Comparison of ENCODE assay signal across 21 mouse cellular contexts in genomic region chr13:115676836-115677235, GRCm38 (mm10).
A peak's percentile ranks its signal among the peaks of the same experiment; 100 is the strongest.
DNase-seq lines count a peak whose midpoint lies in the region; ATAC-seq and TF ChIP-seq lines count a peak whose summit lies in the region.
"Had no signal": no experiment of that assay in that cellular context is flagged by ENCODE, and none has a peak within 500 bp of the region (broad histone marks: within the 10 kb centered on the region; RNA-seq: fewer than 3 reads in every experiment).

No protein-coding gene starts in this region.

- WGBS in forebrain, embryonic 11.5 days: 43% methylated on average over 5 of the region's 5 CpGs
- WGBS in forebrain, embryonic 16.5 days: 20% methylated on average over 5 of the region's 5 CpGs
- WGBS in hindbrain, embryonic 11.5 days: 56% methylated on average over 5 of the region's 5 CpGs
- 35% methylated on average over 5 of the region's 5 CpGs for WGBS in hindbrain, embryonic 14.5 days
- WGBS in midbrain, embryonic 11.5 days: 85% methylated on average over 5 of the region's 5 CpGs
- 61% methylated on average over 5 of the region's 5 CpGs for WGBS in midbrain, embryonic 13.5 days
- 79% methylated on average over 5 of the region's 5 CpGs for WGBS in liver, embryonic 11.5 days

- 0 out of 2 replicates have a peak, but pooled peaks have one; percentile 47 for ATAC-seq in forebrain, embryonic 11.5 days (replicated peaks; ENCODE audit: low FRiP score)
- no peak for ATAC-seq in forebrain, embryonic 16.5 days
- peak; percentile 36 for ATAC-seq in hindbrain, embryonic 11.5 days (ENCODE audit: low FRiP score)
- no peak for ATAC-seq in hindbrain, embryonic 14.5 days (ENCODE audit: low FRiP score)
- no peak for ATAC-seq in midbrain, embryonic 11.5 days (ENCODE audit: low FRiP score)
- ATAC-seq in midbrain, embryonic 13.5 days: no peak
- ATAC-seq in liver, embryonic 11.5 days (replicated peaks; ENCODE audit: low FRiP score): no peak
- ATAC-seq: activated CD4-positive, CD25-positive, alpha-beta regulatory T cell, adult 4 months; intestine, embryonic 15.5 days had no signal

- 0 out of 2 replicates have a peak, but pooled peaks cover 4% of the 10 kb centered on the region for H3K4me1 ChIP-seq in forebrain, embryonic 11.5 days (replicated peaks; ENCODE audit: control insufficient read depth, insufficient read depth, low read length)
- H3K4me1 ChIP-seq in forebrain, embryonic 16.5 days (replicated peaks; ENCODE audit: control insufficient read depth, insufficient read depth, low read length): peaks cover 7% of the 10 kb centered on the region; the same call in 1 of the 2 replicates
- no peaks in the 10 kb centered on the region for H3K4me1 ChIP-seq in hindbrain, embryonic 11.5 days (replicated peaks; ENCODE audit: control insufficient read depth, insufficient read depth, low read length)
- H3K4me1 ChIP-seq in hindbrain, embryonic 14.5 days (replicated peaks; ENCODE audit: control insufficient read depth, insufficient read depth, low read length): no peaks in the 10 kb centered on the region
- H3K4me1 ChIP-seq in midbrain, embryonic 11.5 days (ENCODE audit: control insufficient read depth, insufficient read depth, low read length): no peaks in the 10 kb centered on the region
- H3K4me1 ChIP-seq in midbrain, embryonic 13.5 days (replicated peaks): no peaks in the 10 kb centered on the region
- H3K4me1 ChIP-seq in liver, embryonic 11.5 days (replicated peaks; ENCODE audit: control insufficient read depth, insufficient read depth, low read length): no peaks in the 10 kb centered on the region
- H3K4me1 ChIP-seq: intestine, embryonic 15.5 days had no signal

- H3K4me3 ChIP-seq in forebrain, embryonic 11.5 days (ENCODE audit: low read depth, low read length): no peak overlapping the region
- H3K4me3 ChIP-seq in forebrain, embryonic 16.5 days (replicated peaks; ENCODE audit: low read length): no peak overlapping the region
- H3K4me3 ChIP-seq in hindbrain, embryonic 11.5 days (ENCODE audit: low read depth, low read length): no peak overlapping the region
- H3K4me3 ChIP-seq in hindbrain, embryonic 14.5 days (replicated peaks; ENCODE audit: low read length): no peak overlapping the region
- no peak overlapping the region for H3K4me3 ChIP-seq in midbrain, embryonic 11.5 days (ENCODE audit: low read depth, low read length)
- no peak overlapping the region for H3K4me3 ChIP-seq in midbrain, embryonic 13.5 days (replicated peaks)
- H3K4me3 ChIP-seq in liver, embryonic 11.5 days (ENCODE audit: low read depth, low read length): no peak overlapping the region
- H3K4me3 ChIP-seq: forebrain, embryonic 10.5 days; gastrocnemius, adult 2 months; intestine, embryonic 15.5 days had no signal

- no peak for TF ChIP-seq POLR2A in brain, embryonic 14.5 days (IDR thresholded peaks at IDR 0.05; ENCODE audit: borderline replicate concordance, extremely low read depth, insufficient read depth, insufficient read length, poor library complexity, severe bottlenecking)

- no peak overlapping the region for H3K4me2 ChIP-seq in forebrain, embryonic 11.5 days (ENCODE audit: low read depth, low read length, severe bottlenecking)
- no peak overlapping the region for H3K4me2 ChIP-seq in forebrain, embryonic 16.5 days (ENCODE audit: low read length)
- H3K4me2 ChIP-seq in hindbrain, embryonic 11.5 days (replicated peaks; ENCODE audit: low read depth, low read length): no peak overlapping the region
- no peak overlapping the region for H3K4me2 ChIP-seq in hindbrain, embryonic 14.5 days (replicated peaks)
- no peak overlapping the region for H3K4me2 ChIP-seq in midbrain, embryonic 11.5 days
- H3K4me2 ChIP-seq in midbrain, embryonic 13.5 days (replicated peaks): no peak overlapping the region
- H3K4me2 ChIP-seq in liver, embryonic 11.5 days: no peak overlapping the region
- H3K4me2 ChIP-seq: heart, embryonic 11.5 days; intestine, embryonic 15.5 days had no signal

- no peak for DNase-seq in forebrain, embryonic 11.5 days (ENCODE audit: low spot score)
- no peak for DNase-seq in hindbrain, embryonic 11.5 days (ENCODE audit: low spot score)
- no peak for DNase-seq in hindbrain, embryonic 14.5 days (ENCODE audit: low spot score)
- peak; percentile 10 for DNase-seq in midbrain, embryonic 11.5 days (ENCODE audit: low spot score, missing footprints)
- DNase-seq in brain, embryonic 14.5 days (ENCODE audit: low read depth): peak; percentile 61
- no peak for DNase-seq in liver, embryonic 11.5 days (ENCODE audit: low spot score)
- DNase-seq: adrenal gland, adult 8-10 months; adrenal gland, postnatal 25 days; cerebellum, adult 18-20 months; cerebellum, adult 9-10 months; cerebellum, postnatal 14 days; gastrocnemius, adult 2 months; gastrocnemius, postnatal 14 days; heart, adult 11 months; kidney, adult 11 months had no signal

- no peaks in the 10 kb centered on the region for H3K9me3 ChIP-seq in forebrain, embryonic 11.5 days (ENCODE audit: control insufficient read depth, low read length)
- no peaks in the 10 kb centered on the region for H3K9me3 ChIP-seq in forebrain, embryonic 16.5 days (ENCODE audit: control insufficient read depth, low read length)
- H3K9me3 ChIP-seq in hindbrain, embryonic 11.5 days (ENCODE audit: control insufficient read depth, low read length): no peaks in the 10 kb centered on the region
- no peaks in the 10 kb centered on the region for H3K9me3 ChIP-seq in hindbrain, embryonic 14.5 days (ENCODE audit: control insufficient read depth, low read length)
- no peaks in the 10 kb centered on the region for H3K9me3 ChIP-seq in midbrain, embryonic 11.5 days (ENCODE audit: control insufficient read depth, low read length)
- H3K9me3 ChIP-seq in midbrain, embryonic 13.5 days: no peaks in the 10 kb centered on the region
- no peaks in the 10 kb centered on the region for H3K9me3 ChIP-seq in liver, embryonic 11.5 days (ENCODE audit: control insufficient read depth, low read length)
- H3K9me3 ChIP-seq: forebrain, embryonic 10.5 days; intestine, embryonic 15.5 days had no signal

- no peak for TF ChIP-seq CTCF in brain, embryonic 14.5 days (IDR thresholded peaks at IDR 0.05; ENCODE audit: borderline replicate concordance, extremely low read depth, insufficient read depth, insufficient read length)

- H3K9ac ChIP-seq in forebrain, embryonic 11.5 days (ENCODE audit: low read length): no peak overlapping the region
- no peak overlapping the region for H3K9ac ChIP-seq in forebrain, embryonic 16.5 days (replicated peaks; ENCODE audit: low read depth, low read length)
- no peak overlapping the region for H3K9ac ChIP-seq in hindbrain, embryonic 11.5 days (ENCODE audit: low read depth, low read length)
- no peak overlapping the region for H3K9ac ChIP-seq in hindbrain, embryonic 14.5 days
- H3K9ac ChIP-seq in midbrain, embryonic 11.5 days (ENCODE audit: low read length): no peak overlapping the region
- H3K9ac ChIP-seq in midbrain, embryonic 13.5 days (replicated peaks): no peak overlapping the region
- H3K9ac ChIP-seq in liver, embryonic 11.5 days (ENCODE audit: low read depth, low read length): no peak overlapping the region
- H3K9ac ChIP-seq: intestine, embryonic 15.5 days had no signal

- H3K27me3 ChIP-seq in forebrain, embryonic 11.5 days (ENCODE audit: control insufficient read depth, insufficient read depth, low read length): peaks cover 4% of the 10 kb centered on the region; the same call in 1 of the 2 replicates
- H3K27me3 ChIP-seq in forebrain, embryonic 16.5 days (replicated peaks; ENCODE audit: control insufficient read depth, insufficient read depth, low read length): peaks cover 15% of the 10 kb centered on the region
- H3K27me3 ChIP-seq in hindbrain, embryonic 11.5 days (ENCODE audit: control insufficient read depth, insufficient read depth, low read length): peaks cover 20% of the 10 kb centered on the region
- H3K27me3 ChIP-seq in hindbrain, embryonic 14.5 days (ENCODE audit: control insufficient read depth, insufficient read depth, low read length): peaks cover 56% of the 10 kb centered on the region
- peaks cover 21% of the 10 kb centered on the region for H3K27me3 ChIP-seq in midbrain, embryonic 11.5 days (ENCODE audit: control insufficient read depth, insufficient read depth, low read length)
- peaks cover 40% of the 10 kb centered on the region for H3K27me3 ChIP-seq in midbrain, embryonic 13.5 days
- no peaks in the 10 kb centered on the region for H3K27me3 ChIP-seq in liver, embryonic 11.5 days (replicated peaks; ENCODE audit: control insufficient read depth, insufficient read depth, low read length)
- H3K27me3 ChIP-seq: intestine, embryonic 15.5 days had no signal

- no peak overlapping the region for H3K27ac ChIP-seq in forebrain, embryonic 11.5 days (ENCODE audit: low read depth, low read length)
- H3K27ac ChIP-seq in forebrain, embryonic 16.5 days (ENCODE audit: low read length): no peak overlapping the region
- H3K27ac ChIP-seq in hindbrain, embryonic 11.5 days (ENCODE audit: low read depth, low read length): no peak overlapping the region
- no peak overlapping the region for H3K27ac ChIP-seq in hindbrain, embryonic 14.5 days
- no peak overlapping the region for H3K27ac ChIP-seq in midbrain, embryonic 11.5 days (ENCODE audit: low read depth, low read length)
- H3K27ac ChIP-seq in midbrain, embryonic 13.5 days: no peak overlapping the region
- no peak overlapping the region for H3K27ac ChIP-seq in liver, embryonic 11.5 days (ENCODE audit: low read depth, low read length)
- H3K27ac ChIP-seq: forebrain, embryonic 10.5 days; gastrocnemius, adult 2 months; intestine, embryonic 15.5 days had no signal

- H3K36me3 ChIP-seq in forebrain, embryonic 11.5 days (ENCODE audit: control insufficient read depth, insufficient read depth, low read length): no peaks in the 10 kb centered on the region
- no peaks in the 10 kb centered on the region for H3K36me3 ChIP-seq in forebrain, embryonic 16.5 days (ENCODE audit: control insufficient read depth, insufficient read depth)
- no peaks in the 10 kb centered on the region for H3K36me3 ChIP-seq in hindbrain, embryonic 11.5 days (ENCODE audit: control insufficient read depth, insufficient read depth, low read length)
- H3K36me3 ChIP-seq in hindbrain, embryonic 14.5 days (replicated peaks; ENCODE audit: control insufficient read depth, insufficient read depth): no peaks in the 10 kb centered on the region
- H3K36me3 ChIP-seq in midbrain, embryonic 11.5 days (ENCODE audit: control insufficient read depth, insufficient read depth, low read length): no peaks in the 10 kb centered on the region
- H3K36me3 ChIP-seq in midbrain, embryonic 13.5 days: no peaks in the 10 kb centered on the region
- H3K36me3 ChIP-seq in liver, embryonic 11.5 days (ENCODE audit: control insufficient read depth, insufficient read depth, low read length): no peaks in the 10 kb centered on the region
- H3K36me3 ChIP-seq: forebrain, embryonic 10.5 days; intestine, embryonic 15.5 days had no signal

Comparison
In these comparisons a context has a peak if more than half of its experiments do, and no peak if none do; other contexts are left out.
1. ATAC-seq: peak in forebrain, embryonic 11.5 days (single experiment) and hindbrain, embryonic 11.5 days (single experiment); none in forebrain, embryonic 16.5 days (single experiment), hindbrain, embryonic 14.5 days (single experiment), midbrain, embryonic 11.5 days (single experiment), midbrain, embryonic 13.5 days (single experiment) and liver, embryonic 11.5 days (single experiment).
2. DNase-seq: peak in midbrain, embryonic 11.5 days (single experiment) and brain, embryonic 14.5 days (single experiment); none in forebrain, embryonic 11.5 days (single experiment), hindbrain, embryonic 11.5 days (single experiment), hindbrain, embryonic 14.5 days (single experiment) and liver, embryonic 11.5 days (single experiment).